Mouse (Mus musculus): ENCODE measurements around the gene Vmn2r67. TPM values are rescaled to one million over a fixed set of nuclear protein-coding genes. Genes with fewer than 3 reads are reported as not detected.
"Not testable (repeated sequence)": the region's sequence is repeated elsewhere in the genome, so short reads cannot be mapped to it uniquely, and the experiment has no call there.

The Vmn2r67 gene
- not detected for total RNA-seq (2021)
- long read RNA-seq, experiment 1 = 0 reads
- long read RNA-seq, experiment 2 = 0 reads

GRCm38 (mm10) chr7:85155898-85156297 is at the start of gene Vmn2r67:
Vmn2r67 (minus strand) TSS chr7:85155998.
- no peak for DNase-seq

GRCm38 (mm10) chr7:85104531-85104930 is 51.3 kb downstream of the Vmn2r67 start:
- not testable (repeated sequence) for DNase-seq

Other genes with a start within 250 kb of the Vmn2r67 start
- not detected for gene Vmn2r65, start 191.9 kb downstream of the Vmn2r67 start, total RNA-seq (2021)
- gene Vmn2r66, start 143.7 kb downstream of the Vmn2r67 start, total RNA-seq (2021) = not detected
- gene Vmn2r68, start 81.8 kb upstream of the Vmn2r67 start, total RNA-seq (2021) = not detected

All from gastrocnemius, postnatal 25 days (tissue).